Mouse (Mus musculus) olfactory bulb, adult 2 months (tissue): Measurements from ENCODE around the gene Ldb2.

Source experiments
- CTCF ChIP-seq: fragments of 200-500 bp; IDR thresholded peaks from 2 replicates; pipeline ENCODE4 v1.5.1; 2012; ENCODE audit warnings: low read depth, mild to moderate bottlenecking, low read length, moderate library complexity; ENCODE audit not compliant: insufficient read depth
- POLR2A ChIP-seq: fragments of 200-500 bp; IDR thresholded peaks from 2 replicates; pipeline ENCODE4 v1.6.1; 2012; ENCODE audit warnings: mild to moderate bottlenecking, low read depth, low read length, moderate library complexity; ENCODE audit not compliant: insufficient read depth

- no peak for TF ChIP-seq CTCF
- TF ChIP-seq POLR2A: no peak
Observed at GRCm38 (mm10) chr5:44681054-44681638, 118.3 kb downstream of the Ldb2 start.
